Mouse (Mus musculus) adrenal gland, adult 8-10 months (tissue): ENCODE results near the gene Zfp324. TPM values are rescaled to one million over a fixed set of nuclear protein-coding genes. Genes with fewer than 3 reads are reported as not detected.

Experiments
- DNase-seq: peaks from one replicate; pipeline ENCODE4 v3.0.0; 2022
- total RNA-seq, 4 experiments: library from RNA; stranded (reverse); gene quantifications; 2 replicates each; pipeline ENCODE4 v1.2.4; 2022

The Zfp324 gene
- total RNA-seq, 4 experiments from 2014 or later: 11.9 to 15.8 (median 13.8) TPM

DNA sequence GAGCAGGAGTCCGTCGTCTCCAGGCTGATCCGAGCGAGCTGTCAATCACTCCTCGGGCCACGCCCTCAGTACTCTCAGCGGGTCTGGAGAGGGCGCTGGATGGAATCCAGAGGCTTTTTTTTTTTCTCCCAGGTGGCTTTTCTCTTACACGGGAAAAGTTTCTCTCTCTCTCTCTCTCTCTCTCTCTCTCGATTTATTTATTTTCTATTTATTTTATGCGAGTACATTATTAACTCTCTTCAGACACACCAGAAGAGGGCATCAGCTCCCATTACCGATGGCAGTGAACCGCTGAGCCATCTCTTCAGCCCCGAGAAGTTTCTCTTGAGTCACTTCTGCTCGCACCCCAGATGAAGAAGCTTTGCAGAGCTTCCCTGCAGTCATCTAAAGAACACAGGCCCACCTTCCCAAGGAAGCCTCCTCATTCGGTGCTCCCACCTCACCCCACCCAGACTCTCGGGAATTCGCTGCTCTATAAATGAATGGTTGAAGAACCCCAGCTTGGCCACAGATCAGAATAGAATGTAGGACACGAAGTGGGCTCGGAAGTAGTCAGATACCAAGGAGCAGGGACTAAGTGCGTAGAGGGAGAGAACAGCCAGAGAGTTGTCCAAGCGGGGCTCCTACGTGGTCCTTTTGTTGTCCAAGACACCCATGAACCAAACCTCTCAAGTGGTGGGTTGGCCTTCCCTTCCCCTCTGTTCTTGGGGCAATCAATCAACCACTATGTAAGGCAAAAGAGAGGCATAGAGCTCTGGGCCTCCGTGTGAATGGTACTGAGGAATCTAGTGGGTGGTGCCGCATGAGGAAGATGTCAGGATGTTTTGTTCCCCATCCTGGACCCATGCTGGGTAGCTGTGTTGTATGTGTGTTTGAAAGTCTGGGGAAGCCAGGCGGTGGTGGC is 44.6 kb downstream of the Zfp324 start, which contains the start of gene Zbtb45:
Gene Zbtb45, minus strand, starts transcription at position 30 of the 904 bp plus-strand sequence.
- no peak for DNase-seq

GRCm38 (mm10) chr7:13013671-13014070 is 48.0 kb downstream of the Zfp324 start:
- DNase-seq: no peak

DNA sequence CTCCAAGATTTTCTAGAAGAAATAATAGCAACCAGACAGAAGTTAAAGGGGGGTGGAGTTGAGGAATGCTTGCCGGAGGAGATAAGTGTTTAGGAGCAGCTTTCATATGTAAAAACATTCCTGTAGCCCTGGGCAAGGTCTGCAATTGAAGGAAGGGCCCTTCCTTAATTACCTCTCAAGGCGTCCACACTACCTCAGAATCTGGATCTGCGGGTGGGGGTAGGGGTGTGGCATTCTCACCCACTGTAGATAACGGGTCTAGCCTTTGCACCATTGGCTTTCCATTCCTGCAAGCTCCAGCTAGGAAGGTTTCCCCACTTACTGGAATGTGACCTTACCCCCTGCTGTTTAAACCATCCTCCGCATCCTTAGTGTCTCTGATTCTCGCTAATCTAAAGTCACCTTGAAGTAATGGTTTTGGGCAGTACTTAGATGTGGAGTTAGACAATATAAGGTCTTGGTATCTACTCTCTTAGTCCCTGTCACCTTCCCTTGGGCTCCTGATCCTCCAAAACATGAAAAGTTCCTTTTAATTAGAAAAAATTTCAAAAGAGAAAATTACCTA is 48.7 kb downstream of the Zfp324 start:
- DNase-seq: no peak

GRCm38 (mm10) chr7:13015217-13015616 is 49.6 kb downstream of the Zfp324 start:
- no peak for DNase-seq

DNA sequence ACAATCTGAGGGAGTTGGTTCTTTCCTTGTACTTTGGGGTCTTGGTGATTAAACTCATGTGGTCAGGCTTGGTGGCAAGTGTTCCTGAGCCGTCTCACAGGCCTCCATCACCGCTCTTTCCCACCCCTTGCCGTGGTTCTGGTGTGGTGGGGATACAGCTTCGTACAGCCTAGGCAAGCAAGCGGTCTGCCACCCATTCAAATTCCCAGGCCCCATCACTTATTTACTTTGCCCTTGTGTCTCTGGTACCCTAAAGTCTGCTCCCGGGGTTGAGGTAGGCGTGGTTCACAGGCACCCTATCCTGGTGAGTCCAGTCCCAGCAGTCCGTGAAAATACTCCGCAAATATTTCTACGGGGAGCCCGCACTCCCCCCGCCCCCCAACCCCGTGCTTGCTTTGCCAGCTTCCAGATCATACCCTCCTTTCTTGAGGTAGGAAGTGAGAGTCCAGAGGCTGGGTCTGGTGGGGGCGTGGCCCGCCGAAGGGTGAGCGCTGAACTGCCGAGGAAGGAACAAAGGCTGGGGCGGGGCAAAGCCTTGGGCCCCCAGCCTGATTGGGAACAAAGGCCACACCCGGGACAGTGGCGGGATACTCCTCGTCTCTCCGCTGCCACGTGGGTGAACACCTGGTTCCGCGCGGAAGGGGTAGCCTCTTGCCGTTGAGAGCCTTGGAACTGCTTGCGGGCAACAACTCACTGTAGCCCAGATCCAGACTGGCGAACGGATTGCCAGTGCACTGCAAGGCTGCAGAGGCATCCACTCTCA is 57.3 kb downstream of the Zfp324 start:
- DNase-seq: peak; percentile 70

Other genes with a start within 250 kb of the Zfp324 start
- under 1 TPM in 1 of 4 experiments, not detected in 3; 0.06 TPM for gene Vmn2r56, start 230.8 kb upstream of the Zfp324 start, total RNA-seq
- 1 to 10 TPM; 6.0 to 7.8 (median 7.3) TPM for gene Zscan18, start 162.2 kb upstream of the Zfp324 start, total RNA-seq
- gene Zfp329, start 147.0 kb upstream of the Zfp324 start, total RNA-seq: 10 to 100 TPM; 10.8 to 15.6 (median 13.4) TPM
- gene Zfp110, start 131.1 kb upstream of the Zfp324 start, total RNA-seq: 10 to 100 TPM; 23.0 to 30.1 (median 25.8) TPM
- gene Zfp128, start 84.7 kb upstream of the Zfp324 start, total RNA-seq: 1 to 10 TPM; 3.5 to 6.3 (median 4.1) TPM
- 10 to 100 TPM; 12.0 to 19.1 (median 16.4) TPM for gene Zscan22, start 68.0 kb upstream of the Zfp324 start, total RNA-seq
- gene Rps5, start 43.5 kb upstream of the Zfp324 start, total RNA-seq: 100 to 1,000 TPM; 901 to 965 (median 918) TPM
- gene Rnf225, start 38.4 kb upstream of the Zfp324 start, total RNA-seq: under 1 TPM; 0.20 to 0.38 (median 0.34) TPM
- gene Zfp446, start 12.0 kb downstream of the Zfp324 start, total RNA-seq: 10 to 100 TPM in 2 of 4 experiments, 1 to 10 TPM in 2; 6.9 to 12.6 (median 10.1) TPM
- gene Slc27a5, start 32.4 kb downstream of the Zfp324 start, total RNA-seq: under 1 TPM in 2 of 4 experiments, not detected in 2; 0.18 to 0.32 TPM
- gene Trim28, start 33.3 kb downstream of the Zfp324 start, total RNA-seq: 100 to 1,000 TPM; 223 to 300 (median 260) TPM
- gene Zbtb45, start 44.2 kb downstream of the Zfp324 start, total RNA-seq: 10 to 100 TPM; 15.2 to 19.9 (median 17.5) TPM
- 100 to 1,000 TPM; 235 to 249 (median 240) TPM for gene Chmp2a, start 69.0 kb downstream of the Zfp324 start, total RNA-seq
- gene Ube2m, start 72.4 kb downstream of the Zfp324 start, total RNA-seq: 100 to 1,000 TPM; 168 to 169 (median 168) TPM
- 1 to 10 TPM; 3.2 to 7.5 (median 5.9) TPM for gene Mzf1, start 88.9 kb downstream of the Zfp324 start, total RNA-seq
- gene Vmn1r85, start 129.3 kb downstream of the Zfp324 start, total RNA-seq: not detected
- gene Vmn1r86, start 154.1 kb downstream of the Zfp324 start, total RNA-seq: not detected
- gene Vmn1r87, start 174.3 kb downstream of the Zfp324 start, total RNA-seq: not detected
- under 1 TPM; 0.05 to 0.17 (median 0.10) TPM for gene Vmn1r88, start 193.7 kb downstream of the Zfp324 start, total RNA-seq
- gene Vmn1r89, start 247.2 kb downstream of the Zfp324 start, total RNA-seq: not detected